Mouse (Mus musculus): ENCODE data around the gene Rnf167. TPM values are rescaled to one million over a fixed set of nuclear protein-coding genes. Genes with fewer than 3 reads are reported as not detected.

The Rnf167 gene
- total RNA-seq, 2 experiments from 2014 or later, result 50.2 to 50.4 TPM

- intact Hi-C loops (cut with DNase I), result no loop called here
- DNase-seq, result peak; percentile 75 to 76
Observed at GRCm38 (mm10) chr11:70653345-70654197, 6.5 kb downstream of the Rnf167 start.

DNA sequence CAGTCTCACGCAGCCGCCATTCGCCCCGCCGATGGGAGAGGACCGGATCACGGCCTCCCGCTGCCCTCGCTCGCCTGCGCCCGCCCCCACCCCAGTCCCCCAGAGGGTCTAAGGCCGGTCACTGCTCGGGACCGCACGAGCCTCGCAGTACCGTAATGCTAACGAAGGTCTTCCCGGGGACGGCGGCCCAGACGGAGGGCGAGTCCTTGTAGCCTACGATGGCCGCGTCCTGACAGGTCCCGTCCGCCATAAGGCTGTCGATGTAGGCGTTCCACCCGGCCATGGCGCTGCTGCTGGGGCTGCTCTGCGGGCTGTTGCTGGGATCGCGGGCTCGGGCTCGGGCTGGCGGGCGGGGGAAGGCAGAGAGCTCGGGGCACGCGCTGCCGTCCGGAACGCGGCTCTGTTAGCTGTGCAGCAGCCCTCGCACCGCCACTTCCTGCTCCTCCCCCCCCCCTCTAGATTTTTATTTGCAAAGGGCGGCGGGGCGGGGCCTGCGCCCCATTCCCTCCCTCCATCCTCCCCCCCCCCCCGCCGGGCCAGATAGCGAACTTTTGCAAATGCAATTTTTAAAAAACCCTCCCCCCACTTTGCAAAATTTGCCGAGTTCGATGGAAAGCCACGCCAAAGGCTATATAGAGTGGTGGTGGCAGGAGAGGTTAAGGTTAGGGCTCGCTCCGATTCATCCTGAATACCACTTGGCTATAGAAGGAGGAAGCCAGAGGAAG lies 7.3 kb downstream of the Rnf167 start, which contains the start of gene Pfn1:
Pfn1 (minus strand) TSS at position 447 of the 725 bp plus-strand sequence.
- peak; percentile 78 for DNase-seq
- intact Hi-C loops (cut with DNase I), result no loop called here

- intact Hi-C loops (cut with DNase I), result no loop called here
- peak; percentile 90 to 92 for DNase-seq
Observed at GRCm38 (mm10) chr11:70654923-70655570, 8.0 kb downstream of the Rnf167 start.

DNA sequence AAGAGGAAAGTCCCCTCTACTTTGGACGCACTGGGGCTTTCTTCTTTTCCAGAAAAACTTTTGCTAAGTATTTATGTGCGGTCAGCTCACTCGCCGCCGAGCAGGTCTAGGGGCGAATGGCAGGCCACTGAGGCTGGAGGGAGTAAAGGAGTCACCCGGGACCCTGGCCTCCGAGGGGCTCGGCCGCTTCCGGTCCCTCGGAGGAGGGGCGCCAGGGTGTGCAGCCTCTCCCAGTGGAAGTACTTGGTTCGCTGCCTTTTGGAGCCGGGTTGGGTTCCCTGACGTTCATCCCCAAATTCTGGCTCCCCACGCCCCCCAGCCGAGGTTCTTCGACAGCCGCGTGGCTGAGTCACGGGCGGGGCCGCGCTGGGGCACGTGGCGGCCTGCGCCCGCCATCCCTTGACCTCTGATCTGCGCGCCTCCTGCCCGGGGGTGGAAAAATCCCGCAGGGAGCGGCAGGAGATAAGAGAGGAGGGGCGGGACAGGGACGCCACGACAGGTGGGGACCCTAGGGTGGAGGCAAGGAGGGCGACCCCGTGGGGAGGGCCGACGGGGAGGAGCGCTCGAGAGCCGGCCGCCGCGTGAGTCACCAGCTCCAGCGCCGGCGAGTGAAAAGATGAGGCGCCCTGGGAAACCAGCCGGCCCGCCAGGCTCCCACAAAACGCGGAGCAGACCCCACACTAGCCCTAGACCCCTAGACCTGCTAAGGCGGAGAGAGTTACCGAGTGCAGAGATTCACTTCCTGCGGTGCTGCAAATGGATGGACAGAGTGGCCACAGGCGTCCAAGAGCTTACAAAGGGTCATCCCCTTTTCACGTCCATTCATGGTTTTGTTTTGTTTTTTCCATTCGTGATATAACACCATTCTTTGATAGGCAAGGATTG lies 8.8 kb downstream of the Rnf167 start:
- intact Hi-C loops (cut with DNase I), result no loop called here
- DNase-seq, result peak; percentile 82 to 83

GRCm38 (mm10) chr11:70656456-70656927 lies 9.5 kb downstream of the Rnf167 start:
- intact Hi-C loops (cut with DNase I), result no loop called here
- peak; percentile 90 to 92 for DNase-seq

GRCm38 (mm10) chr11:70656964-70657363 lies 9.9 kb downstream of the Rnf167 start, which contains the start of gene Eno3:
Eno3 (plus strand) TSS chr11:70657202.
- intact Hi-C loops (cut with DNase I), result loop anchor here (1.0 kb wide), 1 partner anchor 10 kb away; no protein-coding TSS in a partner anchor
- DNase-seq, result peak; percentile 72 to 81

- intact Hi-C loops (cut with DNase I), result loop anchor here (1.0 kb wide), 1 partner anchor 10 kb away; no protein-coding TSS in a partner anchor
- peak in 1 of 2 experiments; percentile 53 for DNase-seq
Observed at GRCm38 (mm10) chr11:70657573-70657972, 10.5 kb downstream of the Rnf167 start.

GRCm38 (mm10) chr11:70657991-70658390 lies 11.0 kb downstream of the Rnf167 start:
- intact Hi-C loops (cut with DNase I), result loop anchor here (1.0 kb wide), 1 partner anchor 9 kb away; no protein-coding TSS in a partner anchor
- no peak for DNase-seq

GRCm38 (mm10) chr11:70658521-70658920 lies 11.5 kb downstream of the Rnf167 start:
- intact Hi-C loops (cut with DNase I), result no loop called here

DNA sequence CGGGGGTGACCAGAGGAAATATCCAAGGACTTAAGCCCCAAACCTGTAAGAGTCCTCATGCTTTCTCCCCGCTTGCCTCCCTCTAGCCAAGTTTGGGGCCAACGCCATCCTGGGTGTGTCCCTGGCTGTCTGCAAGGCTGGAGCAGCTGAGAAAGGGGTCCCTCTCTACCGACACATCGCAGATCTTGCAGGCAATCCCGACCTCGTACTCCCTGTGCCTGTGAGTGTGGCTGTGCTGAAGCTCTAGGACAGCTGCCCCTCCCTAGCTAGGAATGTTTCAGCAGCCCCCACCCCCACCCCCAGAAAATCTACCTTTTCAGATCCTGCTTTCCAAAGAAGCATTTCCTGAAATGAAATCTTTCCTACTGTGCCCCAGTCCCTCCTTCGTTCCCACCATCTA lies 11.9 kb downstream of the Rnf167 start:
- no peak for DNase-seq
- intact Hi-C loops (cut with DNase I), result no loop called here

More at GRCm38 (mm10) chr11:70658521-70658920, 11.5 kb downstream of the Rnf167 start:
- no peak for DNase-seq

- no peak for DNase-seq
- intact Hi-C loops (cut with DNase I), result no loop called here
Observed at GRCm38 (mm10) chr11:70660571-70660970, 13.5 kb downstream of the Rnf167 start.

DNA sequence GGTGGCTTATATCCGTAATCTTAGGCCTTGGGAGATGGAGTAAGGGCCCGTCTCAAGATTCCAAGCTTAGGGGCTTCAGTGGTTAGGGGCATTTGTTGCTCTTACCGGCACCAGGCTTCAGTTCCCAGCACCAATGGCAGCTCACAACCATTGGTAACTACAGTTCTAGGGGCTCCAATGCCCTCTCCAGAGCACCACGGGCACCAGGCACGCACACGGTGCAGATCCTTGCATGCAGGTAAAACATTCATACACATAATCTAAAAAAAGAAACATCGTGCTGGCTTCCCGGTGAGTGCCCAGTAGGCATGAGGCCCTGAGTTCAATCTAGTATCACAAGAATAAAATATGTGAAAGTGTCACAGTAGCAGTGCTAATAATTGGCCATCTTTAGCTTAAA lies 16.1 kb downstream of the Rnf167 start:
- intact Hi-C loops (cut with DNase I), result no loop called here
- DNase-seq, result no peak

DNA sequence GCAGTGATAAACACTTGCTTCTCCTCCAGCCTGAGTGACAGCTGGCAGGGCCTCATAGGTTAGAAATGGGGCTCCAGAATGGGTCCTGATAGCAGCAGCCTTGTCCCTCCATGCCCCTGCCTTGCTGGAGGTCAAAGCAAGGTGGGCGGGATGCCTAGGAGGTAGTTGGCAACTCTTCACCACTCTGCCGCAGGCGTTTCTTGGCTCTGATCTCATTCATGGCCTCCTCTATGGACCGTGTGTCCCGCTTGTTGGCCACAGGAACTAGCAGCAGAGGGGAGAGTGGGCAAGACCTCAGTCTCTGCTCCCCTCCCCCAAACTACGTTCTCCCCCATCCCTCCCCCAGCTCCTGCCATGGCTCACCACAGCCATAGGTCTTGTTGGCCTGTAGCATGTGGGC lies 16.9 kb downstream of the Rnf167 start:
- peak; percentile 78 to 81 for DNase-seq
- intact Hi-C loops (cut with DNase I), result no loop called here

DNA sequence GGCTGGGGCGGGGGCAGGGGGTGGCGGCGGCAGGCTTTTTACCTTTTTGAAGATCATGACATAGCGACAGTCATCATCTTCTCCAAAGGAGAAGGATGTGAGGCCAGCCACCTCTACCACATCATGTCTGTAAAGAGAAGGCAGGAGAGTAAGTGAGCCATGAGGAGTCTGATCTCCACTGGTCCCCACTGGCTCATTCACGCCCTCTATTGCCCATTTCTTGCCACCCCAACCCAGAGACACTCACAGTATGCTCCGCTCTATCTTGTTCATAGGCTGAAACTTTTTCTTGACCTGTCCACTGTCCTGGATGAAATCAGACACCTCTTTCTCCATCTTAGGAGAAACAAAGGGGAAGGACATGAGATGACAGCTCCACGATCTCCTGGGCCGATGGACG lies 17.7 kb downstream of the Rnf167 start:
- intact Hi-C loops (cut with DNase I), result no loop called here
- DNase-seq, result no peak

DNA sequence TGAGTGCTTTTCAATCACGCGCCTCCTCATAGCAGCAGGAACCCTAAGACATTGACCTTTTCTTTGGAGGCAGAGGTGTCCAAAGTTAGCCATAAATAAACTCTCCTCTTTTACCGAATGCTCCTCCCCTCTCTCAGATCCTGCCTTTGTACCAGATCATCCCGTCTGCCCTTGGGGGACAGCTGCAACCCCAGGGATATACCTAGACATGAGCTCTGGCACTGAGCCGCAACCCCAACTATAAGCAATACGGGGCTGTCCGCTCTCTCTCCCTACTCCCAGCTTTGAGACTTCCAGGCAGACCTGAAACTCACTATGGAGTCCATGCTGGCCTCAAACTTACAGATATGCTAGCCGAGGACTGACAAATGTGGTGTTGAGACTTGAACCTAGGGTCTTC lies 19.7 kb downstream of the Rnf167 start:
- intact Hi-C loops (cut with DNase I), result loop anchor here (1.0 kb wide), 1 partner anchor 9 kb away; the partner anchor contains the start of gene Eno3
- DNase-seq, result no peak

DNA sequence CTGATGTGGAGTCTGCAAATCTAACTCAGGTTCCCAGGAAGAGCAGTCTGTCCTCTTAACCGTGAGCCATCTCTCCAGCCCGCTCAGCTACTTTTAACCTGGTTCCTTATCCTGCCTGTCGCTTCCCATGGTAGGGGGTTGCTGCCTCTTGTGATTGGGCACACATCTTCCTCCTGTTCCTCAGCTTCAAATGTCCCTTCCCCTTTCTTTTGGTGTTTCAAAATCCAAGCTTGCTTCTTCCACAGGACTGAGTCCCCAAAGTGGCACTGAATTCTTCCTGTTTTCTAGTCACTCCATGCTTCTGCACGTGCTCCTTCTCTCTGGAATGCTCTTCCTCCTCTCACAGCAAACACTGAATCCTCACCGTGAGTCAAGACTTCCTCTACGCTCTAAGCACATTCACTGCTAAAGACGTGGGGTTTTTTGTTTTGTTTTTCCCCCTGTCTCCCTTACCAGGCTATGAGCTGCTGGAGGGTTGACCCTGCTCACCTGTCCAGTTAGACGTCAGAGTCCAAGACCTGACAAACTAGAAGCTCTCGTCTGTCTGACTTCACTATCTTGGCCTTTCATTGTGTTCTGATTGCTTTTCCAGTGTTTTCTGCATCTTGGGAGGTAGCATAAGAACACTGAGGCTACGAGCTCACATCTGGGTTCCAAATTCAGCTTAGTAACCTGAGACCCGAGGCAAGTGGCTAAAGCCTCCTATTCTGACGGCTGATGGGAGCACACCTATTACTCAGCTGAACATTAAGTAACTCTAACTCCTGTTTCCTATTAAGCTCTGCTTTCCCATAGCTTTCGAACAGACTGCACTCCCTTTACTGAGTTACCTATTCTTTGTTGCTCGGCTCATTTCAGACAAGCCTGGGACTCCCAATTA lies 20.5 kb downstream of the Rnf167 start:
- intact Hi-C loops (cut with DNase I), result loop anchor here (1.0 kb wide), 1 partner anchor 10 kb away; the partner anchor contains the start of gene Eno3
- no peak for DNase-seq

DNA sequence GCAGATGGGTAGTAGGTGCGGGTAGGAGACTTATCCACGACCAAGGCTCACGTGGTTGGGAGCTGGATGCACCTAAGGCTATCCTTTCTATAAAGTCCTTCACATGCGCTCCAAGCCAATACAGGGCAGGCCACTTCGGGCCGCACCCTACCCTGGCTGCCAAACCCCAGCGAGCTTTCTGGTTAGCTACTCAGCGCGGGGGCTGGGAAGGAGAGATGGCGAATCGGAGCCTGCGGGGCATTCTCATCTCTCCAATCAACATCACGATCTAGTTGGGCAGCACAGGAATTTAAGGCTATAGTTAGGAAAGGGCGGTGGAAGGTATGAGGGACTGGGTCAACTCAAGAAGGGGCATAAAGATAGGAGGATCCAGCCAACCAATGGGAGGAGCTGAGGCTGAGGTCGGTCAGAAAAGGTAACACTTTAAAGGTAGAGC lies 21.3 kb downstream of the Rnf167 start:
- DNase-seq, result no peak
- intact Hi-C loops (cut with DNase I), result no loop called here

- intact Hi-C loops (cut with DNase I), result loop anchor here (1.0 kb wide), 1 partner anchor 31 kb away; the partner anchor contains the start of genes Inca1 and Kif1c
- DNase-seq, result peak; percentile 98 to 99
Observed at GRCm38 (mm10) chr11:70668771-70669505, 21.9 kb downstream of the Rnf167 start, which contains the start of gene Spag7. Spag7 (minus strand) TSS chr11:70669416.
